Mouse (Mus musculus) heart, adult 2 months (tissue): ENCODE data around the gene Fcor. TPM values are rescaled to one million over a fixed set of nuclear protein-coding genes. Genes with fewer than 3 reads are reported as not detected.

Source experiments
- DNase-seq, 2 experiments: peaks; one replicate each; pipeline ENCODE4 v3.0.0; 2021
- H3K27ac ChIP-seq: fragments of 200-600 bp; 2 replicates; pipeline ENCODE4 v1.8.1; 2022
- H3K27me3 ChIP-seq: fragments of 200-500 bp; 2 replicates; pipeline ENCODE4 v1.6.1; 2012; ENCODE audit warnings: mild to moderate bottlenecking, low read length, inconsistent platforms, mixed read lengths; ENCODE audit not compliant: control insufficient read depth, insufficient read depth
- H3K36me3 ChIP-seq: fragments of 200-500 bp; 2 replicates; pipeline ENCODE4 v1.6.1; 2012; ENCODE audit warnings: low read length, inconsistent platforms; ENCODE audit not compliant: control insufficient read depth, insufficient read depth
- H3K4me1 ChIP-seq: fragments of 200-500 bp; 2 replicates; pipeline ENCODE4 v1.6.1; 2011; ENCODE audit warnings: low read length; ENCODE audit not compliant: control insufficient read depth, insufficient read depth
- H3K4me3 ChIP-seq: fragments of 200-600 bp; 2 replicates; pipeline ENCODE4 v1.8.1; 2022
- H3K79me2 ChIP-seq: fragments of 200-500 bp; replicated peaks from 2 replicates; pipeline ENCODE4 v1.6.1; 2012; ENCODE audit warnings: mild to moderate bottlenecking, inconsistent platforms, low read length, moderate library complexity, mixed read lengths; ENCODE audit not compliant: control insufficient read depth, insufficient read depth
- H3K9ac ChIP-seq: fragments of 200-500 bp; 2 replicates; pipeline ENCODE4 v1.6.1; 2012; ENCODE audit warnings: low read depth, mild to moderate bottlenecking, control low read depth, inconsistent platforms, low read length, mixed read lengths
- CTCF ChIP-seq: fragments of 200-600 bp; IDR thresholded peaks from 2 replicates; pipeline ENCODE4 v1.8.1; 2022; ENCODE audit warnings: antibody characterized with exemption, mild to moderate bottlenecking, moderate library complexity
- EP300 ChIP-seq: fragments of 200-500 bp; IDR thresholded peaks from 2 replicates; pipeline ENCODE4 v1.6.1; 2011; ENCODE audit warnings: low read depth, low read length, control low read depth; ENCODE audit not compliant: insufficient read depth
- POLR2A ChIP-seq: fragments of 200-500 bp; IDR thresholded peaks from 2 replicates; pipeline ENCODE4 v1.6.1; 2011; ENCODE audit warnings: mild to moderate bottlenecking, low read depth, low read length, control low read depth; ENCODE audit not compliant: insufficient read depth
- WGBS: fragments of 180-500 bp; shearing (Covaris S2); methylation state at CpG from one replicate; pipeline ENCODE4 v1.1.7; 2018; 5-methylcytosine and 5-hydroxymethylcytosine counted together
- intact Hi-C: fragments of 180-260 bp; cut with DNase I; formaldehyde crosslinking; loops from one replicate; pipeline ENCODE4 v1.15.1; 2025
- long read RNA-seq: library from polyadenylated mRNA; stranded (forward); transcript quantifications from one replicate; pipeline ENCODE4 v2.0.0, GENCODE M21; 2021
- polyA plus RNA-seq: library from polyadenylated mRNA; depleted of rRNA; stranded (reverse); fragments of >200 nt; gene quantifications from 2 replicates; pipeline ENCODE4 v1.2.3, GENCODE M21; 2012; rRNA removed
- total RNA-seq, 2 experiments: library from RNA; stranded (reverse); gene quantifications; 2 replicates each; pipeline ENCODE4 v1.2.3; 2021

Gene Fcor
- total RNA-seq (1 to 10 TPM; 1.0 to 1.6 TPM), polyA plus RNA-seq (4.2 and 12.9 TPM in 2 replicates)
- long read RNA-seq, partial matches to known transcripts = 0 of 2 reads
- long read RNA-seq, other reads (novel, unspliced or antisense) = 0 of 2 reads

DNA sequence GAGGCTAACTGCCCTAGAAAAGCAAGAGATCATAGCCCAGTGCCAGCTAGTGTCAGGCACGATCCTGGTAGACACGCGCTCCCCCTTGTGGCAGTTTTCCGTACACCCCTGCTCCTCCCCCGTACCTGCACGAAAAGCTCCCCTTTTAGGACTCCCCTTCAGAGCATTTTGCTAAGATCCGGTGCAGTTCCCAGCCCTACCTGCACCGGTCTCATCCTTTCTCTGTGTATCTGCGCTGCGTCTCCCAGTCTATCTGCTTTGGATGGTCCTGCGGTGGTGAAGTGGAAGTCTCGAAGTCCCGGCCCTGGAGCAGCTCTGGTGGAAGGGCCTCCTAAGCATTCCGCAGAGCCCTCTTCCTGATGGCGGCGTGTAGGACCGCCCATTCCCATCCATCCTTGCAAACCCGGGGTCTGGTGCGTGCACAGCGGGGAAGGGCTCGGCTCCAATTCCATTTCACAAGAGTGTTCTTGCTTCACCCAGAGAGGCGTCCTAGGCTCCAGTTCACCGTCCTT lies at the start of gene Fcor:
Gene Fcor, minus strand, starts transcription at position 383 of the 512 bp plus-strand sequence.
- H3K9ac ChIP-seq = peak within 1 kb of the TSS; percentile 57
- peak within 1 kb of the TSS; percentile 19 for H3K27ac ChIP-seq
- no peaks in the 10 kb centered on the region for H3K36me3 ChIP-seq
- no peaks in the 10 kb centered on the region for H3K4me1 ChIP-seq
- DNase-seq = peak; percentile 82 to 87
- intact Hi-C loops = loop anchor here (1.0 to 10.0 kb wide), 3 partner anchors 113 to 317 kb away; partner anchors contain the start of genes A430078G23Rik and Pex11g
- no peaks in the 10 kb centered on the region for H3K79me2 ChIP-seq
- peak; percentile 60; the same call in 1 of the 2 replicates for TF ChIP-seq EP300
- TF ChIP-seq POLR2A = no peak
- peak; percentile 94 for TF ChIP-seq CTCF
- peak within 1 kb of the TSS; percentile 45 for H3K4me3 ChIP-seq
- under 1% methylated on average over 23 of the region's 23 CpGs for WGBS
- no peaks in the 10 kb centered on the region for H3K27me3 ChIP-seq

DNA sequence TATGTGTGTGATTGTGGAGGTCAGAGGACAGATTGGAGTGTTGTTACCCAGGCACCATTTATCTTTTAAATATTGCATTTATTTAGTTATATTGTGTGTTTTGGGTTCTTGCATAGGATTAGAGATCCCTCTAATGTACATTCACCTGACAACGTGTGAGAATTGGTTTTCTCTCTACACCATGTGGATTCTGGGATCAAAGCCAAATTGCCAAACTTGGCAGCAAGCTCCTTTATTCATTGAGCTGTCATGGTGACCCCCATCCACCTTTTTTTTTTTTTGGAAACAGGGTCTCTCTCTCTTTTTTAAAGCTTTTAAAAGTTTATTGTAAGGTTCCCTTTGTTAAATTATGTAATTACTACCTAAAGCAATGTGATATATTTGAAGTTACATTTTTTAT lies 48.9 kb upstream of the Fcor start:
- no peak for DNase-seq
- Histone ChIP-seq H3K9ac (no peak overlapping the region), H3K79me2 (no peaks in the 10 kb centered on the region), H3K27me3 (no peaks in the 10 kb centered on the region), H3K36me3 (no peaks in the 10 kb centered on the region), H3K27ac (no peak overlapping the region), H3K4me1 (no peaks in the 10 kb centered on the region), H3K4me3 (no peak overlapping the region)
- WGBS = 14% methylated on average over 1 of the region's 1 CpGs
- intact Hi-C loops = no loop called here
- TF ChIP-seq POLR2A (no peak), EP300 (no peak), CTCF (no peak)

DNA sequence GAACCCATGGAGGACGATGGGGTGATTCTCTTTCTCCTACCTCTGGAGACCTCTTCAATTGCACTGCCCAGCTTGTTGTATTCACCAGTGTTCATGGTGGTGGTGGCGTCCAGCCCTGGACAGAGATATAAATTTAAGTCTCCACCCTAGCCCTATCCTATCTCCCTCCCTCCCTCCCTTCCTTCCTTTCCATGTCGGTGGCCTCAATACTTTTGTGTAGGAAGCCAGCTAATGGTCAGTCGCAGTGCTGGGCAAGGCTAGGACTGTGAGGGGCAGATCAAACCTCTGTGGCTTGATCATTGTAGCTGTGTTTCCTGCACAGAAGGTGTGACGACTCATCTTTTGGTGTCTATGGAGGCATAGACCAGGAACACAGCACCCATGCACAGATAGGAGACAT lies 48.4 kb upstream of the Fcor start, which contains the start of gene Clec4g:
Gene Clec4g, minus strand, starts transcription at position 101 of the 400 bp plus-strand sequence.
- DNase-seq = no peak
- intact Hi-C loops = no loop called here
- H3K4me3 ChIP-seq = no peak within 1 kb of the TSS
- H3K79me2 ChIP-seq = no peaks in the 10 kb centered on the region
- no peaks in the 10 kb centered on the region for H3K4me1 ChIP-seq
- 38% methylated on average over 5 of the region's 5 CpGs for WGBS
- H3K36me3 ChIP-seq = no peaks in the 10 kb centered on the region
- H3K27me3 ChIP-seq = no peaks in the 10 kb centered on the region
- H3K9ac ChIP-seq = no peak within 1 kb of the TSS
- no peak for TF ChIP-seq CTCF
- TF ChIP-seq EP300 = no peak
- TF ChIP-seq POLR2A = no peak
- H3K27ac ChIP-seq = no peak within 1 kb of the TSS

DNA sequence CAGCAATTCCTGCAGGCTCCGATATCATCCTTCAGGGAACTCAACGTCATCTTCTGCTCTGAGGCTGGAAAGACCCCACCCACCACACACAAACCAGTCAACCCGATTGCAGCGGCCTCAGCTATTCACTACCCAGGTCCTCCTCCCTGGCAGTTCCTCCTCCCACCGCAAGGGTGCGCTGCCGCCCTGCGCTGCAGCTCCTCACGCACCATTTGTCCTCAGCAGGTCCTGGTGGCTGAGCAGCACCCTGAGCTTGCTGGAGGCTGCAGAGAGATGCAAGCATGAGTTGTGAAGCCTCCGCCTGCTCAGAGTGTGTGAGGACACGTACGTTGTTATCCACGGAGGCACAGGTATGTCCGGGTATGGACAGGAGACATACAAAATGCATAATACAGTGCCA lies 46.4 kb upstream of the Fcor start:
- TF ChIP-seq POLR2A = no peak
- TF ChIP-seq CTCF = peak; percentile 94
- no peak overlapping the region for H3K9ac ChIP-seq
- 20% methylated on average over 14 of the region's 14 CpGs for WGBS
- intact Hi-C loops = loop anchor here (5.0 kb wide), 2 partner anchors 239 to 424 kb away; no protein-coding TSS in a partner anchor
- DNase-seq = peak; percentile 79 to 83
- H3K79me2 ChIP-seq = no peaks in the 10 kb centered on the region
- no peaks in the 10 kb centered on the region for H3K27me3 ChIP-seq
- no peaks in the 10 kb centered on the region for H3K36me3 ChIP-seq
- H3K27ac ChIP-seq = no peak overlapping the region
- no peak overlapping the region for H3K4me3 ChIP-seq
- no peaks in the 10 kb centered on the region for H3K4me1 ChIP-seq

DNA sequence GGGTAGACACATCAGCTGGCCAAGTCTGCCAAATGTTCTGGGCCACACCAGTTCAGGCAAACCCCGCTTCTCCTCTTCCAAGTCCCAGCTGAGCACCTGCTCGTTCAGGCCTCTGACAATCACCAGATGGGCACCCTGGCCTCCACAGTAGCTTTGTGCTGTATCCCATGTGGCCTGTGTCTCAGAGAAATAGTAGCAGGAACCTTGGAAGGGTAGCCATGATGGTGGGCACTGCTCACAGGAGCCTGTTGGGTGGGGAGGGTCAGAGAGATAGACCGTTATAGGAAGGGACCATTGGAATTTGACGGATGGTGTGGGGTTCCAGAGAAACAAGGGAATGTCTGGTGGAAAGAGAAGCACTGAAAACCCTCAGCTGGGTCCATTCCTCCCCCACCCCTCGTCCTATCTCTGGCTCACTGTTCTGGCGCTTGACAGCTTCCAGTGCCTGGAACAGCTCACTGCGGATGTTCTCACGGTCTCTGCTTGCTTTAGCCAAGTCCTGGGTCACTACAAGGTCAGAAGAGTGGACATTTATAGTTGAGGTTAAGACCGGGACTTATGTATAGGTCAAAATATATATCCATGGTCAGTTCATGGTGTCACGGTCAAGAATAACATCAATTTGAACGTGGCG lies 45.3 kb upstream of the Fcor start:
- WGBS = 40% methylated on average over 12 of the region's 12 CpGs
- Histone ChIP-seq H3K9ac (no peak overlapping the region), H3K36me3 (no peaks in the 10 kb centered on the region), H3K4me3 (no peak overlapping the region), H3K27me3 (no peaks in the 10 kb centered on the region), H3K27ac (peak overlapping the region; percentile 27; the same call in 1 of the 2 replicates), H3K4me1 (no peaks in the 10 kb centered on the region), H3K79me2 (no peaks in the 10 kb centered on the region)
- peak in 1 of 2 experiments; percentile 15 for DNase-seq
- intact Hi-C loops = loop anchor here (5.0 kb wide), 2 partner anchors 240 to 425 kb away; no protein-coding TSS in a partner anchor
- TF ChIP-seq POLR2A = no peak
- TF ChIP-seq EP300 = no peak
- no peak for TF ChIP-seq CTCF

DNA sequence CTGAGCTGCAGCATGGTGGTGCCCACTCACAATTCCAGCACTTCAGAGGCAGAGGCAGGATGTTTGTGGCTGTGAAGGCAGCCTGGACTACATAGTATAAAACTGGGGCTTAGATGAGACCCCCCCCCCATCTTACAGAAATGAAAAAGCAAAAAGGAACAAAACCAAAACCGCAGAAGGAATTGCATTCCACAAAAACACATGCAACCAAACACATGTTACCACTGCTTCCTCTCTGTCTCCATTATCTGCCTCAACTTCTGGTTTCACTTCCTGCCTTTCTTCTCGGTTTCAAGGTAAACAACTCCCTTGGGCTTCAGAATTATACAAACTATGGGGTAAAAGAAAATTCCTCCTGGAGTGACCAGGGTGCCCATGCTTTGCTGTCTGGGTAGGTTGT lies 39.5 kb upstream of the Fcor start:
- Histone ChIP-seq H3K4me1 (no peaks in the 10 kb centered on the region; the same call in none of the 2 replicates), H3K79me2 (no peaks in the 10 kb centered on the region), H3K4me3 (no peak overlapping the region), H3K27me3 (no peaks in the 10 kb centered on the region), H3K9ac (no peak overlapping the region), H3K27ac (no peak overlapping the region), H3K36me3 (no peaks in the 10 kb centered on the region)
- DNase-seq = peak in 1 of 2 experiments; percentile 14
- intact Hi-C loops = no loop called here
- WGBS = 27% methylated on average over 2 of the region's 2 CpGs
- TF ChIP-seq POLR2A = no peak
- TF ChIP-seq CTCF = no peak
- TF ChIP-seq EP300 = no peak
